In genomic region chr11:120574278-120574600, GRCm38 (mm10) we compare ENCODE assay signal across 8 mouse cellular contexts. TPM values are rescaled to one million over a fixed set of nuclear protein-coding genes. Genes with fewer than 3 reads are reported as not detected.
DNase-seq lines count a peak whose midpoint lies in the region; ATAC-seq and TF ChIP-seq lines count a peak whose summit lies in the region.

No protein-coding gene starts in this region.

- H3K9me3 ChIP-seq in kidney, embryonic 15.5 days (replicated peaks) = no peaks in the 10 kb centered on the region
- no peaks in the 10 kb centered on the region for H3K9me3 ChIP-seq in intestine, embryonic 14.5 days (ENCODE audit: control insufficient read depth, low read length)

- peaks cover 43% of the 10 kb centered on the region for H3K79me2 ChIP-seq in myocyte (ENCODE audit: control insufficient read depth, insufficient read depth)

- H3K36me3 ChIP-seq in kidney, embryonic 15.5 days = peaks cover 45% of the 10 kb centered on the region
- peaks cover 45% of the 10 kb centered on the region for H3K36me3 ChIP-seq in intestine, embryonic 14.5 days (ENCODE audit: control insufficient read depth, insufficient read depth, low read length)
- peaks cover 17% of the 10 kb centered on the region for H3K36me3 ChIP-seq in myocyte (ENCODE audit: control insufficient read depth, insufficient read depth)

- no peak for TF ChIP-seq POLR2A in myocyte (IDR thresholded peaks at IDR 0.05; ENCODE audit: insufficient read length, low read depth)

- WGBS in kidney, embryonic 15.5 days = 41% methylated on average over 5 of the region's 5 CpGs
- WGBS in intestine, embryonic 14.5 days = 44% methylated on average over 5 of the region's 5 CpGs

- peak overlapping the region; percentile 99 for H3K9ac ChIP-seq in kidney, embryonic 15.5 days
- peak overlapping the region; percentile 94 for H3K9ac ChIP-seq in intestine, embryonic 14.5 days (ENCODE audit: low read length)

- no peak for ATAC-seq in kidney, embryonic 15.5 days (replicated peaks; ENCODE audit: low FRiP score)
- ATAC-seq in intestine, embryonic 14.5 days (replicated peaks; ENCODE audit: low FRiP score, low TSS enrichment, low read depth) = no peak

- H3K4me3 ChIP-seq in kidney, embryonic 15.5 days (replicated peaks) = peak overlapping the region; percentile 93
- 0 out of 2 replicates have a peak overlapping the region, but pooled peaks have one; percentile 2 for H3K4me3 ChIP-seq in brown adipose tissue, adult 24 weeks (ENCODE audit: insufficient read depth, low read depth, low read length)
- peak overlapping the region; percentile 98 for H3K4me3 ChIP-seq in intestine, embryonic 14.5 days (ENCODE audit: low read depth, low read length)
- H3K4me3 ChIP-seq in myocyte = peak overlapping the region; percentile 75

- 0 out of 2 replicates have a peak overlapping the region, but pooled peaks have one; percentile 54 for H3K27ac ChIP-seq in kidney, embryonic 15.5 days
- H3K27ac ChIP-seq in brown adipose tissue, adult 24 weeks (replicated peaks; ENCODE audit: low read depth, low read length) = no peak overlapping the region
- peak overlapping the region; percentile 95; the same call in 1 of the 2 replicates for H3K27ac ChIP-seq in intestine, embryonic 14.5 days (ENCODE audit: low read depth)

- intact Hi-C loops in gastrocnemius, postnatal 14 days (cut with DNase I; ENCODE audit: low total_unique reads) = no loop called here

- no peak for DNase-seq in kidney, postnatal 14 days
- DNase-seq in intestine, embryonic 14.5 days (ENCODE audit: low spot score) = no peak
- DNase-seq in gastrocnemius, postnatal 14 days = no peak
- DNase-seq in right cerebral cortex, postnatal 14 days = no peak
- no peak for DNase-seq in cerebellum, adult 11-12 months

- H3K4me1 ChIP-seq in kidney, embryonic 15.5 days = peaks cover 51% of the 10 kb centered on the region
- no peaks in the 10 kb centered on the region for H3K4me1 ChIP-seq in brown adipose tissue, adult 24 weeks (ENCODE audit: control insufficient read depth, insufficient read depth, insufficient read length, low read length)
- H3K4me1 ChIP-seq in intestine, embryonic 14.5 days (replicated peaks; ENCODE audit: control insufficient read depth, insufficient read depth, low read length) = peaks cover 16% of the 10 kb centered on the region

- H3K4me2 ChIP-seq in kidney, embryonic 15.5 days = peak overlapping the region; percentile 66
- H3K4me2 ChIP-seq in intestine, embryonic 14.5 days (ENCODE audit: low read length) = peak overlapping the region; percentile 85
- peak overlapping the region; percentile 91 for H3K4me2 ChIP-seq in myocyte (ENCODE audit: low read depth)

- H3ac ChIP-seq in myocyte (ENCODE audit: control insufficient read depth, insufficient read length) = no peak overlapping the region

- H3K27me3 ChIP-seq in kidney, embryonic 15.5 days = no peaks in the 10 kb centered on the region
- no peaks in the 10 kb centered on the region for H3K27me3 ChIP-seq in intestine, embryonic 14.5 days (replicated peaks; ENCODE audit: control insufficient read depth, insufficient read depth, low read length)
- H3K27me3 ChIP-seq in myocyte (ENCODE audit: control insufficient read depth, insufficient read depth, insufficient read length) = no peaks in the 10 kb centered on the region

TF ChIP-seq in myocyte, 11 proteins besides CTCF, POLR2A, EP300 and RAD21:
- TF ChIP-seq TCF3 (IDR thresholded peaks at IDR 0.05; ENCODE audit: insufficient read length, low read depth) (no peak), TCF12 (IDR thresholded peaks at IDR 0.05; ENCODE audit: insufficient read depth, poor library complexity, severe bottlenecking) (no peak), E2F4 (IDR thresholded peaks at IDR 0.05; ENCODE audit: insufficient read depth) (no peak), POLR2AphosphoS2 (IDR thresholded peaks at IDR 0.05; ENCODE audit: insufficient read length, low read depth) (peak; percentile 45)

RNA-seq across cellular contexts. Expression of gene P4hb, which starts 1.2 kb away (rescaled TPM):
- 718 and 736 TPM in 2 replicates for polyA plus RNA-seq in kidney, embryonic 15.5 days (2015; fragmentation: Nextera tagmentation; extraction: Ambion mirVana)
- 95.0 and 97.3 TPM in 2 replicates for polyA plus RNA-seq in brown adipose tissue, adult 24 weeks (2012; ENCODE audit: insufficient read depth, insufficient read length, missing spikeins)
- 746 and 800 TPM in 2 replicates for polyA plus RNA-seq in intestine, embryonic 14.5 days (2014; fragmentation: Nextera tagmentation; extraction: Ambion mirVana)
- polyA plus RNA-seq in myocyte (2012; fragmentation: generic; extraction: Trizol) = 444 TPM
- total RNA-seq in gastrocnemius, postnatal 14 days (2021) = 100 to 1,000 TPM; 264 to 301 TPM

RNA-seq across cellular contexts. Expression of gene Arhgdia, which starts 7.2 kb away (rescaled TPM):
- 588 and 644 TPM in 2 replicates for polyA plus RNA-seq in kidney, embryonic 15.5 days (2015; fragmentation: Nextera tagmentation; extraction: Ambion mirVana)
- polyA plus RNA-seq in brown adipose tissue, adult 24 weeks (2012; ENCODE audit: insufficient read depth, insufficient read length, missing spikeins) = 117 and 146 TPM in 2 replicates
- polyA plus RNA-seq in intestine, embryonic 14.5 days (2014; fragmentation: Nextera tagmentation; extraction: Ambion mirVana) = 627 and 633 TPM in 2 replicates
- 837 TPM for polyA plus RNA-seq in myocyte (2012; fragmentation: generic; extraction: Trizol)
- total RNA-seq in gastrocnemius, postnatal 14 days (2021) = 100 to 1,000 TPM; 118 to 144 TPM

RNA-seq across cellular contexts. Expression of gene Ppp1r27, which starts 23.3 kb away (rescaled TPM):
- 0.49 and 1.4 TPM in 2 replicates for polyA plus RNA-seq in kidney, embryonic 15.5 days (2015; fragmentation: Nextera tagmentation; extraction: Ambion mirVana)
- polyA plus RNA-seq in brown adipose tissue, adult 24 weeks (2012; ENCODE audit: insufficient read depth, insufficient read length, missing spikeins) = 4.1 and 5.5 TPM in 2 replicates
- polyA plus RNA-seq in intestine, embryonic 14.5 days (2014; fragmentation: Nextera tagmentation; extraction: Ambion mirVana) = 0.24 TPM in 1 of 2 replicates, not detected in the other
- 1.0 TPM for polyA plus RNA-seq in myocyte (2012; fragmentation: generic; extraction: Trizol)
- 100 to 1,000 TPM; 159 to 234 TPM for total RNA-seq in gastrocnemius, postnatal 14 days (2021)

RNA-seq across cellular contexts. Expression of gene Alyref, which starts 23.9 kb away (rescaled TPM):
- 494 TPM in 2 replicates for polyA plus RNA-seq in kidney, embryonic 15.5 days (2015; fragmentation: Nextera tagmentation; extraction: Ambion mirVana)
- polyA plus RNA-seq in brown adipose tissue, adult 24 weeks (2012; ENCODE audit: insufficient read depth, insufficient read length, missing spikeins) = 49.2 and 58.8 TPM in 2 replicates
- polyA plus RNA-seq in intestine, embryonic 14.5 days (2014; fragmentation: Nextera tagmentation; extraction: Ambion mirVana) = 387 and 448 TPM in 2 replicates
- polyA plus RNA-seq in myocyte (2012; fragmentation: generic; extraction: Trizol) = 113 TPM
- 10 to 100 TPM; 44.6 to 60.9 TPM for total RNA-seq in gastrocnemius, postnatal 14 days (2021)

RNA-seq across cellular contexts. Expression of gene Anapc11, which starts 24.0 kb away (rescaled TPM):
- polyA plus RNA-seq in kidney, embryonic 15.5 days (2015; fragmentation: Nextera tagmentation; extraction: Ambion mirVana) = 193 and 206 TPM in 2 replicates
- polyA plus RNA-seq in brown adipose tissue, adult 24 weeks (2012; ENCODE audit: insufficient read depth, insufficient read length, missing spikeins) = 54.9 and 59.1 TPM in 2 replicates
- 244 TPM in 2 replicates for polyA plus RNA-seq in intestine, embryonic 14.5 days (2014; fragmentation: Nextera tagmentation; extraction: Ambion mirVana)
- 184 TPM for polyA plus RNA-seq in myocyte (2012; fragmentation: generic; extraction: Trizol)
- 10 to 100 TPM; 54.0 to 55.6 TPM for total RNA-seq in gastrocnemius, postnatal 14 days (2021)

Comparison
In these comparisons a context has a peak if more than half of its experiments do, and no peak if none do; other contexts are left out.
1. H3K4me3 ChIP-seq: peak in every context shown above with its lines; median percentile 98 in intestine, embryonic 14.5 days; 93 in kidney, embryonic 15.5 days; 75 in myocyte; 2 in brown adipose tissue, adult 24 weeks.